Mouse (Mus musculus): ENCODE measurements at regions not wholly inside any gene's neighbourhood (a gene's known extent, or its start where the extent isn't known, plus 50 kb on each side); places are given as distances from the start of the nearest gene placed in this dataset.
A peak's percentile ranks its signal among the peaks of the same experiment; 100 is the strongest.

DNA sequence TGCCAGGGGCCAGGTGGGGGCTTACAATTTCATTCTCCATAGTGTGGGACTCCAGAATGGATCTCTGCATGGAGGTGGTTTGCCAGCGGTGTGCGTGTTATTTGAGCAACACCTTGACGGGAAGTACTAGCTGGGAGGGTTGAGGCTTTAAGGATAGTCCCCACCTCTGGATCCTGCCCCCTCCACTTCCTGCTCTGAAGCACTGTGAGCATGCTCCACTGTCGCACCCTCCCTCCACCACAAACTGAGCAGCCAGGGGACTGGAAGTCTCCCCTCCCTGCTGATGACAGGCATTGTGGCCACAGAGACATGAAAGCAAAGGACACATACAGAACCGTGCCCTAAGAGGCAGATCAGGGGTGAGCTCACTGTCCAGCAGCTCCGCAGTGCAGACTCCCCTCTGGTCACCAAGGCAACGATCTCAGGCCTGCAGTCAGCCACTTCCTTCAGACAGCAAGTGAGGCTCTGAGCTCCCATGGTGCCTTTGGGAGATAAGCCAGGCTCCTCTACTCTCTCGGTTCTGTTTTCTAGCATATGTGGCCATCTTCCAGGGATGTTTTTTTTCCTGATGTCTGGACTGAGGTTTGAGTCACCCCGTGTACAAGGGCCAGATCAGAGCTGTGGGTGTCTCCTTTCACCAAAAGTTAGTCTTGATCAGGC is 239.7 kb downstream of the Cryba4 start:
- DNase-seq (ENCODE audit: low read depth, low spot score) = no peak

DNA sequence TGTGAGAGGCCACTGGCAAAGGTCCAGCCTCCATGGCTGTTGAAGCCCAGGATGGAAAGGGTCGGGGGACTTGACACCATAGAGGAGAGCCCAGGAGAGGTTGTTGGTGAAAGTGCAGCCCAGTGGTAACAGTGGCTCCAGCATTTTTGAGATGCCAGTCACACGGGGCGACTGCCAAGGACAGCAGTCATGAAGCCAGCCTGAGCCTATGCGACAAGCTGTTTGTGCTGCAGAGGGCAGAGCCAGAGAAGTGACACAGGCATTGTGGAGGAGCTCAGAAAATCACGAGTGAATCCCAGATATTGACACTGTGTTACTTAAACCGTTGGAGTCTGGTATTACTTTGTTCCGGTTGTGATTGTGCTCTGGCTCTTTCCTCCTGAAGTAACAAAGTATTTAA is 233.4 kb downstream of the Cryba4 start:
- DNase-seq (ENCODE audit: low read depth, low spot score) = no peak

DNA sequence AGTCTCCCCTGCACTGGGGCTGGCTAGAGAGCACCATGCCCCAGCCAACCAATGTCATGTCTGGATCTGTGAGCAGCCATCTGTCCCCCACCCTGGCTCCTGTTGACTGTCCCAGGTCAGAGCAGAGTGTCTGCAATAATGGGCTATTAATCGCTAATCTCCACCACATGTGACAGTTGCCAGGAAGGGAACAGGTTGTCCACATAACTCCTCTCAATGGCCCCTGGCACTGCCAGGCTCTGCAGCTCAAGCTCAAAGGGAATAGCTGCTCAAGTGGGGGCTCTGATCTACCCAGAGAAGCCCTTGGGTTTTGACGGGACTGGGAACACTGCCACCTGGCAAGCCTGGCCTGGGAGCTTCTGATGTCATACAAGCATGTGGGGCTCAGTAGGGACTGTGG is 231.4 kb downstream of the Cryba4 start:
- no peak for DNase-seq (ENCODE audit: low read depth, low spot score)

DNA sequence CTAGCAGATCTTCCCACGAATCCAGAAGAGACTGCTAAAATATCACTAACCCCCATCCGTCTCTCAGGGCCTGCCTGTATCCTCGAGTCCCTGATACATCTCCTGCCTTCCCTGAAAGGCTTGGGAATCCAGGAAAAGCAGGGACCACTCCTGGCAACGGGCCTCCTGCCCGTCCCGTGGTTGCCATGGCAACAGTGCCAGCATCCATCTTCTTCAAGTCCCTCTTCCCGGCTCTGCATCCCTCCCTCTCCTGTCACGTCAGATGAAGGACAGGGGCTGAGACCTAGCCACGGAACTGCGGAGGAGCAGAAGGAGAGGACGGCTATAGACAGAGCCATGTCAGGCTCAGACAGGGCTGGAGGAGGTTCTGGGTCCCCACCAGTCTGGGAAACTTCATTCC is 222.4 kb downstream of the Cryba4 start:
- no peak for DNase-seq (ENCODE audit: low read depth, low spot score)

DNA sequence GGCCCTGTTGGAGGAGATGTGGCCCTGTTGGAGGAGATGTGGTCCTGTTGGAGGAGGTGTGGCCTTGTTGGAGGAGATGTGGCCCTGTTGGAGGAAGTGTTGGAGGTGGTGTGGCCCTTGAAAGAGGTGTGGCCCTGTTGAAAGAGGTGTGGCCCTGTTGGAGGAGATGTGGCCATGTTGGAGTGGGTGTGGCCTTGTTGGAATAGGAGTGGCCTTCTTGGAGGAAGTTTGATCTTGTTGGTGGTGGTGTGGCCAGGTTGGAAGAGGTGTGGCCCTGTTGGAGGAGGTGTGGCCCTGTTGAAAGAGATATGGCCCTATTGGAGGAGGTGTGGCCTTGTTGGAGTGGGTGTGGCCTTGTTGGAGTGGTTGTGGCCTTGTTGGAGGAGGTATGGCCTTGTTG is 220.3 kb downstream of the Cryba4 start:
- no peak for DNase-seq (ENCODE audit: low read depth, low spot score)

DNA sequence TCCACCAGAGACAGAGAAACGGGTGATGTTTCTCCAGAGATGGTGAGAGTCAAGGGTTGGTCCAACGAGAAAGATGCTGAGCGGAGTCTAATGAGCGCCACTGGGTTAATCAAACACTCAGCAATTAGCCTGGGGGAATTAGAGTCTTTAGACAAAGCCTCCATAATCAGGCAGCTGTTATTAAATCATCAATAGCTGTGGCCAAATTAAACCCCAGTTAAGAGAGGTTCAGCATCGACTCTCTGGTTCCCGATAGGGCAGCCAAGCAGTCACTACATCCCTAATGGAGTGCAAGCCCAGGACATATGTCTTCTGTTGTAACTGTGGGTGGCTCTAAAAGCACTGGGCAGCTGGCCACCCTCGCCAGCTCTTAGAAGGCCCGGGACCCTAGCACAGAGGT is 216.9 kb downstream of the Cryba4 start:
- no peak for DNase-seq (ENCODE audit: low read depth, low spot score)

DNA sequence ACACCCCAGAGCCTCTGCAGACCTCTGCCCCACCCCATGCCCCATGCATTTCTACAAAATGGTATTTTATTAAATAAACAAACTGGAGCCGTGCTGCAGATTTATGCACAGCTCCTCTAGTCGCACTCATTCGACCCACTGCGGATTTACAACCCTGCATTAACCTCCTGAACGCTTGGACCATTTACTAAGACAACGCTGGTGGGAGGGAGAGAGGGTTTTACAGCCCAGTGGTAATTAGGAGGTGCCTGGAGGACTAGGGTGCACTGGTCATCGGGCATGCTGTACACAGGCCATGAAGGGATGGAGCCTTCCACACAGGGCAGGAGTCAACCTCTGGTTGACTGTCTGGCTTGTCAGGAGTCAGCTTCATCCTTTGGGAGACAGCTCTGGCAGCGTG is 215.2 kb downstream of the Cryba4 start:
- no peak for DNase-seq (ENCODE audit: low read depth, low spot score)

DNA sequence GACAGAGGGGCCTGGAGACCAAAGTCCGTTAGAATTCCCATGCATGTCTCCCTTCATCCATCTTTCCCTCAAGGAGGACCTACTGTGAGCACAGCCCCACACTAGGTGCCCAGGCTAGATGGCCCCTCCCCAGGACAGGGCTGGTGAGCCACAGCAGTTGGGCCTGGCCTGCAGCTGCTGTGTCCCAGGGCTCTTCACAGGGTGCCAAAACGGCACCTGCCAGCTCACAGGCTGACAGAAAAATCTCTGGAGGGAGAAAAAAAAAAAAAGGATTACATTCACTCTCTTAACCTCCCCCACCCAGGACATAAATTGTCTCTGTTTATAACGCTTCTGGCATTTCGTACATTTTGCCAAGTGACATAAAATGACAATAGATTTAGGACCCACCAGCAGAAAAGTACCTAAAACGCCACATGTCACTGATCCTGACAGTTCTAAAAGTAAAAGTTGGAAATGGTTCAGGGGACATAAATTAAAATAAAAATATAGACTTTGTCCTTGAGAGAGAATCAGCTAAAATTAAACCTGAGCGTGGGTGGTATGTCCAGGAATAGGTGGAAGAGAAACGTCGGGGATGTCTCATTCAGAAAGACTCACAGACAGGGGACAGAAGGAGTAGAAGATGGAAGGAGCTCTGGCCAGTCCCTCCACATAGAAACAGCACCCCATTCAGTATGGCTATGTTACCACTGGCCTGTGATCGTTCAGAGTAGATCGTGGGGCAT is 212.5 kb downstream of the Cryba4 start:
- DNase-seq (ENCODE audit: low read depth, low spot score) = no peak

DNA sequence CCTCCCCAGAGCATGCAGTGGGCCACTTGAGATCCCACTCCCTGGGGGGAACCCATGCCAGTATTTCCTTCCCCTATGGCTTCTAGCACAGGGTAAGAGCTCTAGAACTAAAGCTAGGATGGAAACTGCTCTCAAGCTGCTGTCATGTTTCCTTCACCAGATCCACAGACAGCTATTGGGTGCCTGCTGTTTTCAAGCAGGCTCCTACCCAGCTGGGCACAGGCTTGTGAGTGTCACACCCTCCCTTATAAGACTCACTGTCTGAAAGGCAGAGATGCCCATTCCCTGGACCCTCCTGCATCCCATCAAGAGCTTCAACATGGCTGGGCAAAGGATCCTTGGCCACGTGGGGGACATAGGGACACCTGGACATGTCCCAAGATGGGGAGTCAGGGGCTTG is 211.6 kb downstream of the Cryba4 start:
- no peak for DNase-seq (ENCODE audit: low read depth, low spot score)

DNA sequence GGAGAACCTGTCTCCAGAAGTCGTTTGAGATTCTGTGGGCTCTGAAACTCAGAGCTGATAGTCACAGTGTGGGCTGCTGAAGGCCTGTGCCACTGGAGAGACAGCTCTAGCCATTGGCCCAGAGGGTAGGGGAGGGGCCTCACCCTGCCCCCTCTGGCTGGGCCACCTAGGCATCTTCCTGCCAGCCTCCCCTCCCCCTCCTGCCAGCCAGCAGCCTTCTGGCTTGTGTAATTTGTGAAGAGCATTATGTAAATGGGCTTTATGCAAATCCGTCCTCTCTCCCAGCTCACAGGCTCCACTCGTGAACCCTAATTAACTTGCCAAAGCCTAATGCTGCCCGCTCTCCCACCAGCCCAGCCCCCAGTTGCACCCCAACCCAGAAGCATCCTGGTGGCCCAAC is 211.0 kb downstream of the Cryba4 start:
- DNase-seq (ENCODE audit: low read depth, low spot score) = no peak

DNA sequence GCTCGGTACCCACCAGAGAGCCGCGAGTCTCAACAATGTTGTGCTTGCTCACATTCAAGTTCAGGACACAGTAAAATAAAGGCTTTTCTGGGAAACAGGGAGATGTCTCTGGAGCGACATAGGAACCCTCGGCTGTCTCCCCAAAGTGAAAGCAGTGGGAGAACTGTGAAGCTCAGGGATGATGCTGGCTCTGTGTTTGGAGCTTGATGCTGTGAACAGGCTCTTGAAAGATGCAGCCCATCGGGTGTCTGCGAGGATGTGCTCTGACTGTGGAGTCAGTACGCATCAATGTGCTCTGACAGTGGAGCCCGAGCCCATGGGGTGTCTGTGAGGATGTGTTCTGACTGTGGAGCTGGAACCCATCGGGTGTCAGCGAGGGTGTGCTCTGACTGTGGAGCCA is 210.1 kb downstream of the Cryba4 start:
- DNase-seq (ENCODE audit: low read depth, low spot score) = no peak

DNA sequence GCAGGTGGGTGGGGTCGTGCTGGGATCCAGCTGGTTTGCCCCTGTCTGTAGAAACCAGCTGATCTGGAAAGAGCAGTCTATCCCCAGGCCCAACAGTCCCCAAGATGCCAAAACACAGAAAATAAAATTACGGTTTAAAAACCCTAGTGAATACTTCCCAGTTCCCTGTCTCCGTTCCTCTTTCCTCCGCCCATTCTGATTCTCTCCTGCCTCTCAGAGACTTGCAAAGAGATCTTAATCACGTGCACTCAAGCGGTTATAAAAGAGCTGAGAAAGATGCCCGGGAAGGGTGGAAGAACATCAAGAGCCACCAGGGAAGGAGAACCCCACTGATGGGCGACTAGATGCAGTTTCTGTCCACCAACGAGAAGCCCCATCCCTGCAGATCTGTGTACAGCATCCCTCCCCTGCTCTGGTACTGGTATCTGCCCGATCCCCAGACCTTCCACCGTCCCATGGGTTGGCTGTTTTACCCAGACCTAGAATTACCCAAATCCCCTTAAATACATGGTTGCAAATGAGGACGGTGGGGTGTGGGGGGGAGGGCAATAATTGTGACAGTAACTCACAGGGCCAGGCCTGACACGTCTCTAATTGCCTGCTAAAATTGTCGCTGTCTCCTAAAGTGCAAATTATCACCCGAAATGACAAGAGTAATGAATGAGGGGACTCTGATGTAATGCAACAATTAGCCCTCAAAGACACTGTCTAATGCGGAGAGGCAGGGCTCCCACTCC is 202.1 kb downstream of the Cryba4 start:
- DNase-seq (ENCODE audit: low read depth, low spot score) = no peak

DNA sequence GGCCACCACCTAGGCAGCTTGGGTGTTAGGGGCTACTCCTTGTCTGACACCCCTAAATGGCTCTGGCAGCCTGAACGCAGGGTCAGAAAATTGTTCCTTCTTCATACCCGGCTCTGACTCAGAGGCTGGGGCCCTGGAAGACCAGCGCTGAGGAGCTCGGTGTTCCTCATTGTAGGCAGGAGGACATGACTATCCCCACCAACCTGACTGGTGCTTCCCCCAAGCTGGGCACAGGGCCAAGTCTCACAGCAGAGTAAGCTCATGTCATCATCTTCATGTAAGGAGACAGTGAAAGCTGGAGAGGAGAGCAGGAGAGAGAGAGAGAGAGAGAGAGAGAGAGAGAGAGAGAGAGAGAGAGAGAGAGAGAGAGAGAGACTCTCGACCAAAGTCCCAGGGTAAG is 201.4 kb downstream of the Cryba4 start:
- DNase-seq (ENCODE audit: low read depth, low spot score) = no peak

DNA sequence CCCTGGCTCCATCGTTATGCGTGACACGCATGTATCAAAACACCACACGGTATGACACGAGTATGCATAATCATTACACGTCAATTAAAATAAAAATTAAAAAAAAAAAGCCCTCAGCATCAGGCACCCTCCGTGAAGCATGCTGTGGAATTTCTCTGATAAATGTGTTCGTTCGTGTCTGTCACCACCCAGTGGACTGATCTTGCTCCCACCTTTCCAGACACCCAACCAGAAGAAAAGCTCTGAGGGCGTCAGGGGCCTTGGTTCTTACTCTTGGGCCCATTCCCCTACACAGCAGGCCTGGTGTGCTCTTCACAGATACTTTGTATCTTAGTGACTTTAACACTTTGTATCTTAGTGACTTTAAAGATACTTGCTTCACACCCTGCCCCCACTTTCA is 200.5 kb downstream of the Cryba4 start:
- no peak for DNase-seq (ENCODE audit: low read depth, low spot score)

DNA sequence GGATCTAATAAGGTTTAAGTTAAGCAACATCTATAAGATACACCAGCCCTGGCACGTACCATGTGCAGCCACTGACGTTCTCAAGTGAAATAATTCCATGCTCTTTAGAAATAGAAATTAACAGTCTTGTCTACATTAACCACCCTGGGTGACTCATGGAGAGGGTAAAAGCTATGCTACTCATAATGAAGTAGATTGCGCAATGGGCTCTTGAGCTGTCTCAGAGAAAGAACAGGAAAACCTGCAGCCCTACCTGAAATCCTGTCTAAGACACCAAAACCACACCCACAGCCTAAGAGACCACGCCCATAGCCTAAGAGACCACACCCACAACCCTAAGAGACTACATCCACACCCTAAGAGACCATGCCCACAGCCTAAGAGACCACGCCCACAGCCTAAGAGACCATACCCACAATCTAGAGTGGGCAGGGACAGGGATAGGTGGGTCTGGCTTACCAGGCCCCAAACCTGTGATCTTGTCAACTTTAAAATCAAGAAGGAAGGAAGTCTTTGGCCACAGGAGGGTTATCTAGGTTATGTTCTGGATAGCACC is 198.6 kb downstream of the Cryba4 start:
- no peak for DNase-seq (ENCODE audit: low read depth, low spot score)

DNA sequence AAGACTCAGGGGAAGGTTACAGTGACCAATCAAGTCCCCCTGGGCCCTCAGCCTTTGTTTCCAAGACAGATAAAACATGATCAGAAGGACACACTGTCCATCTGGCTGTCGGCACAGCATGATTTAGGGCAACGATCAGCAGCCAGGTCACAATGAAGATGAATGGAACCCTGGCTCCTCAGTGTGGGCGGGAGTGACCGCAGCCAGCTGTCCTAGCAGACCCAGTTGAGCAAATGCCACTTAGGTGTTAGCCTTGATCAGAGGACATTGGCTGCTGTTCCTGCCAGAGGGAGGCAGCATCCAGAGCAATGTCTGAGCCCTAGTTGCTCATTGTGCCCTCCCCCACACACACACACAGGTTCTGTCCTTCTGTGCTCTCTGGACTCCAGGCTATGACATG is 197.3 kb downstream of the Cryba4 start:
- DNase-seq (ENCODE audit: low read depth, low spot score) = no peak

DNA sequence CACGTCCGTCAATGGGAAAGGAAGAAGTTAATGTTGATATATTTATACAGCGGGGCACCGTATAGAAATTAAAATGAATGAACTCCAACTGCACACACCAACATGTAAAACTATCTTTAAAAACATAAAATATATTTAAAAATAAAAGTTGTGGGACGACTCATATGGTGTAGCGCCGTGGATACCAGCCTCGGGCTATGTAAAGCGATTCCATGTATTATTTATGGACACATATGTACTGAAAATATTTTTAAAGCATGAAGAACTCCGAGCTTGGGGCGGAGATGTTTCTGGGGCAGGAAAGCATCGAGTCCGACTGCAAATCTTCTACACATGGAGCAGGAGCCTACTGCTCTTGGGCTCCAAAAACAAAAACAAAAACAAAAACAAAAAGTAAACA is 182.4 kb downstream of the Cryba4 start:
- DNase-seq (ENCODE audit: low read depth, low spot score) = no peak

DNA sequence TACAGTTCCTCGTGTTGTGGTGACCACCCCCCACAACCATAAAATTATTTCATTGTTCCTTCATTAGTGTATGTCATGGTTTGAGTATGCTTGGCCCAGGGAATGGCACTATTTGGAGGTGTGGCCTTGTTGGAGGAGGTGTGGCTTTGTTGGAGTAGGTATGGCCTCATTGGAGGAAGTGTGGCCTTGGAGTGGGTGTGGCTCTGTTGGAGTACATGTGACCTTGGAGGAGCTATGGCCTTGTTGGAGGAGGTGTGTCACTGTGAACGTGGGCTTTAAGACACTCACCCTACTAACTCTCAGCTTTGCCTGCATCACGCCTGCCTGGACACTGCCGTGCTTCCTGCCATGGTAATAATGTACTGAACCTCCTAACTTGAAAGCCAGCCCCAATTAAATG is 179.9 kb downstream of the Cryba4 start:
- no peak for DNase-seq (ENCODE audit: low read depth, low spot score)

DNA sequence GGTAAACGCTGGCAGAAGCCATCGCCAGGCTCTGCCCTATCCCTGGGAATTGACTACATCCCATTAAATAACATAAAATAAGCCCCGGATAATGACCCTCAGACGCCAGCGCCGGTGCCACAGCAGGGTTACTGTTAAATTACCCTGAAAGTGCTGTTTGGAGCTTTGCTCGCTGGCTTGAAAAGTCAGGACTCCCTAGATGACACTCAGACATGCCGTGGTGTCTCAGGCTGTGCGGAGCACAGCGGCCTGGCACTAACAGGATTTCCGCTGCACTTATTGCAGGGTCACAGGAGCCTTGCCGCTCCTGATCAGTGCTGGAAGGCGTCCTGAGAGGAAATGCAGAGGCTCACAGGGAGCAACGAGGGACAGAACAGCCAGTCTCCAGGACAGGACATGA is 175.2 kb downstream of the Cryba4 start:
- DNase-seq (ENCODE audit: low read depth, low spot score) = peak; percentile 13

DNA sequence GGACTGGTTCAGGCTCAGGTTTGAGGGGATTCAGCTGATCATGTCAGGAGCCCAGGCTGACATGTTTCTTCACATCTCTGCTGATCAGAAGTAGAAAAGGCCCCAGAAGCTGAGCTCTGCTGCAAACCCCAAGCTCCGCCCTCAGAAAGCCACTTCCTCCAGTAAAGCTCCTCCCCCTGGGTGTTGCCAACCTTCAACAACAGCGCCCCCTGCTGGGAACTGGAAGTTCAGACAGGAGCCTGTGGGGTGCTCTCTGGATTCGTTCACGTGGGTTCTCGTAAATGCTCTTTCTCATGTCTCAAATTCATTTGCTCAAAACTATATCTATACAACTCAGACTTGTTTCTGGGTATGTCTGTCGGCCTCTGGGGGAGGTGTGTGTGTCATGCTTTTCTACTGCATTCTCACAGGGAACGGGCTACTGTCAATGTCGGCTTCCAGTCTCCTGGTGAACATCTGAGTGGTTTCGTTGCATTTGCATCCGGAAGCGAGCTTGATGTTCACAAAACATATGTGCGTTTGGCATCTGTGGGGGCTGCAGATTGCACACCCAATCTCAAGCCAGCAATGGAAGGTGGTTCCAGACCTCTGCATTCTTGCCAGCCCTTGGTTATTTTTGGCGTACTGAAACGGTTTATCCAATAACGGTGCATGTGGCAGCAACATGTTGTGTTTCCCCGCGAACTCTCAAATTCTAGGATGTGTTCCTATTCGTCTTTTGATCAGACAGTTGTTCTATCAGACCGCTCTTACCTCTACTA is 174.3 kb downstream of the Cryba4 start:
- peak; percentile 48 for DNase-seq (ENCODE audit: low read depth, low spot score)

DNA sequence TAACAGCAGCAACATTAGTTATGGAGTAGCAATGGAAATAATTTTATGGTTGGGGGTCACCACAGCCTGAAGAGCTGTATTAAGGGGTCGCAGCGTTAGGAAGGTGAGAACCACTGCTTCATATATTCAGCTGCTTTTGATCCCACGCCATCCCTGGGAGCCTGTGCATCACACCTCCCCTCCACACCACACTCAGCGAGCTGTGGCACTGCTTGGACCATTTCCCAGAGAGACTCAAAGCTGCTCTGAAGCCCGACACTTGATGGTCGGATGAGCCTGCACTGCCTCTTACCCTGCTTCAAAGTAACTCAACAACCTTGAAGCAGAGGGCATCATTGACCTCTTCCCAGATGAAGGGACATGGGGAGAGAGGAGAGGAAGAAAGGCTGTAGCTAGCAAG is 171.3 kb downstream of the Cryba4 start:
- no peak for DNase-seq (ENCODE audit: low read depth, low spot score)
